Mouse (Mus musculus) C2C12 (cell line): ENCODE data around the gene Gm8947. TPM values are rescaled to one million over a fixed set of nuclear protein-coding genes. Genes with fewer than 3 reads are reported as not detected.
"Not testable (repeated sequence)": the region's sequence is repeated elsewhere in the genome, so short reads cannot be mapped to it uniquely, and the experiment has no call there.

Source experiments
- H3K27me3 ChIP-seq: one replicate; pipeline ENCODE4 v1.6.1; 2011; ENCODE audit not compliant: control insufficient read depth, insufficient read depth, insufficient read length
- H3K36me3 ChIP-seq: one replicate; pipeline ENCODE4 v1.6.1; 2011; ENCODE audit not compliant: control insufficient read depth, insufficient read depth
- H3K4me3 ChIP-seq: one replicate; pipeline ENCODE4 v1.5.1; 2011; ENCODE audit warnings: mild to moderate bottlenecking, control low read depth; ENCODE audit not compliant: poor library complexity, insufficient read depth, severe bottlenecking
- H3K79me2 ChIP-seq: one replicate; pipeline ENCODE4 v1.6.1; 2011; ENCODE audit not compliant: control insufficient read depth, insufficient read depth
- H3K79me3 ChIP-seq: one replicate; pipeline ENCODE4 v1.6.1; 2011; ENCODE audit warnings: low read depth, control low read depth
- H3ac ChIP-seq: one replicate; pipeline ENCODE3; 2011; ENCODE audit warnings: low read depth; ENCODE audit not compliant: control insufficient read depth, insufficient read length
- CEBPB ChIP-seq: IDR thresholded peaks from one replicate; pipeline ENCODE4 v1.6.1; 2011; ENCODE audit warnings: low read depth, mild to moderate bottlenecking, control low read depth, moderate library complexity
- CTCF ChIP-seq: IDR thresholded peaks from one replicate; pipeline ENCODE4 v1.5.1; 2011; ENCODE audit not compliant: control insufficient read depth, insufficient read depth, insufficient read length
- FOSL1 ChIP-seq: IDR thresholded peaks from one replicate; pipeline ENCODE4 v1.8.0; 2011; ENCODE audit warnings: mild to moderate bottlenecking, low read length; ENCODE audit not compliant: poor library complexity, insufficient read depth, severe bottlenecking
- MAX ChIP-seq: IDR thresholded peaks from one replicate; pipeline ENCODE4 v1.6.1; 2011; ENCODE audit warnings: mild to moderate bottlenecking, control low read depth
- MYOD1 ChIP-seq: IDR thresholded peaks from one replicate; pipeline ENCODE4 v1.6.1; 2011; ENCODE audit warnings: low read depth; ENCODE audit not compliant: control insufficient read depth, insufficient read length
- MYOG ChIP-seq: IDR thresholded peaks from one replicate; pipeline ENCODE4 v1.6.1; 2011; ENCODE audit not compliant: control insufficient read depth, insufficient read length; ENCODE audit errors: extremely low read depth
- USF1 ChIP-seq: IDR thresholded peaks from one replicate; pipeline ENCODE4 v1.6.1; 2011; ENCODE audit warnings: low read depth, mild to moderate bottlenecking, control low read depth, moderate library complexity
- long read RNA-seq, 2 experiments: library from polyadenylated mRNA; unstranded; transcript quantifications; one replicate each; pipeline ENCODE4 v2.0.0; 2019 to 2020
- polyA plus RNA-seq: library from polyadenylated mRNA; unstranded; fragments of >200 nt; fragmentation: generic; extraction: Trizol; gene quantifications from one replicate; pipeline ENCODE4 v1.2.1, GENCODE M21; 2012; ENCODE audit warnings: missing spikeins

Gm8947 gene
- 0.05 TPM for polyA plus RNA-seq
- long read RNA-seq, experiment 1, result 0 reads
- long read RNA-seq, experiment 2, result 0 reads

GRCm38 (mm10) chr1:151192075-151192474, at the start of gene Gm8947:
Gene Gm8947, plus strand, starts transcription at chr1:151192376.
- H3K36me3 ChIP-seq, H3ac ChIP-seq, H3K79me3 ChIP-seq, H3K79me2 ChIP-seq, H3K27me3 ChIP-seq, H3K4me3 ChIP-seq: not testable (repeated sequence)

GRCm38 (mm10) chr1:151144471-151145146, 47.6 kb upstream of the Gm8947 start:
- Histone ChIP-seq H3K36me3 (no peaks in the 10 kb centered on the region), H3ac (no peak overlapping the region), H3K79me3 (no peaks in the 10 kb centered on the region), H3K79me2 (no peaks in the 10 kb centered on the region), H3K4me3 (no peak overlapping the region), H3K27me3 (no peaks in the 10 kb centered on the region)
- TF ChIP-seq CEBPB (no peak), USF1 (no peak), MYOG (no peak), MAX (no peak), FOSL1 (no peak), MYOD1 (no peak)

GRCm38 (mm10) chr1:151147801-151148200, 44.4 kb upstream of the Gm8947 start:
- Histone ChIP-seq H3ac (no peak overlapping the region), H3K36me3 (no peaks in the 10 kb centered on the region), H3K79me2 (no peaks in the 10 kb centered on the region), H3K4me3 (no peak overlapping the region), H3K79me3 (no peaks in the 10 kb centered on the region), H3K27me3 (no peaks in the 10 kb centered on the region)
- no peak for TF ChIP-seq USF1
- TF ChIP-seq MYOD1, result no peak
- TF ChIP-seq MYOG, result no peak
- TF ChIP-seq FOSL1, result no peak
- no peak for TF ChIP-seq CTCF
- TF ChIP-seq CEBPB, result no peak
- no peak for TF ChIP-seq MAX

GRCm38 (mm10) chr1:151150211-151150610, 42.0 kb upstream of the Gm8947 start:
- Histone ChIP-seq H3K4me3 (no peak overlapping the region), H3K79me2 (no peaks in the 10 kb centered on the region), H3K36me3 (no peaks in the 10 kb centered on the region), H3K27me3 (no peaks in the 10 kb centered on the region), H3K79me3 (no peaks in the 10 kb centered on the region), H3ac (no peak overlapping the region)
- TF ChIP-seq MYOG (no peak), FOSL1 (no peak), MYOD1 (no peak), CEBPB (no peak), CTCF (no peak), MAX (no peak), USF1 (no peak)

GRCm38 (mm10) chr1:151151089-151151488, 41.1 kb upstream of the Gm8947 start:
- H3K36me3 ChIP-seq, result no peaks in the 10 kb centered on the region
- H3K4me3 ChIP-seq, result no peak overlapping the region
- no peaks in the 10 kb centered on the region for H3K27me3 ChIP-seq
- no peaks in the 10 kb centered on the region for H3K79me2 ChIP-seq
- no peaks in the 10 kb centered on the region for H3K79me3 ChIP-seq
- TF ChIP-seq FOSL1, result no peak
- no peak overlapping the region for H3ac ChIP-seq

- H3K4me3 ChIP-seq, result no peak overlapping the region
- TF ChIP-seq MAX (no peak), MYOG (no peak), CEBPB (no peak)
- no peaks in the 10 kb centered on the region for H3K27me3 ChIP-seq
- H3K79me2 ChIP-seq, result no peaks in the 10 kb centered on the region
- H3K36me3 ChIP-seq, result no peaks in the 10 kb centered on the region
- H3K79me3 ChIP-seq, result no peaks in the 10 kb centered on the region
- H3ac ChIP-seq, result no peak overlapping the region
Observed at GRCm38 (mm10) chr1:151153056-151153652, 39.0 kb upstream of the Gm8947 start.

- H3ac ChIP-seq, H3K27me3 ChIP-seq, H3K79me2 ChIP-seq, H3K79me3 ChIP-seq, H3K36me3 ChIP-seq, H3K4me3 ChIP-seq: not testable (repeated sequence)
Observed at GRCm38 (mm10) chr1:151154131-151154530, 38.0 kb upstream of the Gm8947 start.
